Mouse (Mus musculus): ENCODE data around the gene Dock9. TPM values are rescaled to one million over a fixed set of nuclear protein-coding genes. Genes with fewer than 3 reads are reported as not detected.
"Not testable (repeated sequence)": the region's sequence is repeated elsewhere in the genome, so short reads cannot be mapped to it uniquely, and the experiment has no call there.

The Dock9 gene
- polyA plus RNA-seq, 1 experiment from 2014 or later, result 13.7 TPM

GRCm38 (mm10) chr14:121719638-121720601 lies 77.7 kb downstream of the Dock9 start:
- in situ Hi-C loops (cut with MboI; ENCODE audit: low pct_unique_long_range_greater_than_20kb), result no loop called here
- POLR2A ChIA-PET, result no interaction called here
- H3K27me3 ChIP-seq, result no peaks in the 10 kb centered on the region
- ATAC-seq (no peak), DNase-seq (ENCODE audit: low read depth, low spot score) (no peak)
- no peak for TF ChIP-seq CTCF (IDR thresholded peaks at IDR 0.05)
- CTCF ChIA-PET, result interaction anchor here (1.4 kb wide), 1 partner anchor 11 kb away, joined by 3 read pairs; no protein-coding TSS in a partner anchor

- CTCF ChIA-PET; ATAC-seq; POLR2A ChIA-PET; DNase-seq (ENCODE audit: low read depth, low spot score); H3K27me3 ChIP-seq; in situ Hi-C loops (cut with MboI; ENCODE audit: low pct_unique_long_range_greater_than_20kb): not testable (repeated sequence)
These were observed 82.8 kb downstream of the Dock9 start for GRCm38 (mm10) chr14:121714799-121715198.

GRCm38 (mm10) chr14:121714268-121714667 lies 83.4 kb downstream of the Dock9 start:
- no peak for DNase-seq (ENCODE audit: low read depth, low spot score)
- TF ChIP-seq CTCF (IDR thresholded peaks at IDR 0.05), result no peak
- ATAC-seq, result no peak
- no peaks in the 10 kb centered on the region for H3K27me3 ChIP-seq
- ChIA-PET POLR2A (no interaction called here), CTCF (no interaction called here)
- in situ Hi-C loops (cut with MboI; ENCODE audit: low pct_unique_long_range_greater_than_20kb), result no loop called here

- no peak for DNase-seq (ENCODE audit: low read depth, low spot score)
- in situ Hi-C loops (cut with MboI; ENCODE audit: low pct_unique_long_range_greater_than_20kb), result no loop called here
- no peak for ATAC-seq
- no peak for TF ChIP-seq CTCF (IDR thresholded peaks at IDR 0.05)
- ChIA-PET CTCF (interaction anchor here (0.8 kb wide), 1 partner anchor 125 kb away, joined by 3 read pairs; no protein-coding TSS in a partner anchor), POLR2A (no interaction called here)
- H3K27me3 ChIP-seq, result no peaks in the 10 kb centered on the region
These were observed 83.8 kb downstream of the Dock9 start for GRCm38 (mm10) chr14:121713830-121714197.

GRCm38 (mm10) chr14:121713166-121713829 lies 84.3 kb downstream of the Dock9 start:
- ChIA-PET CTCF (interaction anchor here (0.8 to 1.3 kb wide), 2 partner anchors 11 to 124 kb away, joined by 3 read pairs; no protein-coding TSS in a partner anchor), POLR2A (interaction anchor here (0.6 kb wide), 1 partner anchor 28 kb away, joined by 3 read pairs; no protein-coding TSS in a partner anchor)
- no peaks in the 10 kb centered on the region for H3K27me3 ChIP-seq
- ATAC-seq (peak; percentile 80), DNase-seq (ENCODE audit: low read depth, low spot score) (no peak)
- no peak for TF ChIP-seq CTCF (IDR thresholded peaks at IDR 0.05)
- in situ Hi-C loops (cut with MboI; ENCODE audit: low pct_unique_long_range_greater_than_20kb), result no loop called here

- DNase-seq (ENCODE audit: low read depth, low spot score) (no peak), ATAC-seq (no peak)
- POLR2A ChIA-PET, result interaction anchor here (0.6 kb wide), 1 partner anchor 88 kb away, joined by 3 read pairs; no protein-coding TSS in a partner anchor
- CTCF ChIA-PET, result interaction anchor here (1.0 kb wide), 1 partner anchor 33 kb away, joined by 3 read pairs; no protein-coding TSS in a partner anchor
- in situ Hi-C loops (cut with MboI; ENCODE audit: low pct_unique_long_range_greater_than_20kb), result no loop called here
- no peak for TF ChIP-seq CTCF (IDR thresholded peaks at IDR 0.05)
- no peaks in the 10 kb centered on the region for H3K27me3 ChIP-seq
These were observed 86.4 kb downstream of the Dock9 start for GRCm38 (mm10) chr14:121711089-121711826.

- DNase-seq (ENCODE audit: low read depth, low spot score) (no peak), ATAC-seq (no peak)
- in situ Hi-C loops (cut with MboI; ENCODE audit: low pct_unique_long_range_greater_than_20kb), result no loop called here
- ChIA-PET CTCF (no interaction called here), POLR2A (interaction anchor here (0.6 kb wide), 1 partner anchor 834 kb away, joined by 3 read pairs; no protein-coding TSS in a partner anchor)
- no peaks in the 10 kb centered on the region for H3K27me3 ChIP-seq
- TF ChIP-seq CTCF (IDR thresholded peaks at IDR 0.05), result no peak
These were observed 87.5 kb downstream of the Dock9 start for GRCm38 (mm10) chr14:121710130-121710529.

- in situ Hi-C loops (cut with MboI; ENCODE audit: low pct_unique_long_range_greater_than_20kb), result no loop called here
- POLR2A ChIA-PET, result no interaction called here
- H3K27me3 ChIP-seq, result no peaks in the 10 kb centered on the region
- CTCF ChIA-PET, result interaction anchor here (1.1 kb wide), 1 partner anchor 11 kb away, joined by 3 read pairs; no protein-coding TSS in a partner anchor
- no peak for TF ChIP-seq CTCF (IDR thresholded peaks at IDR 0.05)
- ATAC-seq (no peak), DNase-seq (ENCODE audit: low read depth, low spot score) (no peak)
These were observed 89.4 kb downstream of the Dock9 start for GRCm38 (mm10) chr14:121708244-121708643.

GRCm38 (mm10) chr14:121706482-121706901 lies 91.1 kb downstream of the Dock9 start:
- ATAC-seq, result peak; percentile 21
- in situ Hi-C loops (cut with MboI; ENCODE audit: low pct_unique_long_range_greater_than_20kb), result no loop called here

GRCm38 (mm10) chr14:121705644-121706043 lies 92.0 kb downstream of the Dock9 start:
- H3K27me3 ChIP-seq, result no peaks in the 10 kb centered on the region
- ATAC-seq (no peak), DNase-seq (ENCODE audit: low read depth, low spot score) (no peak)
- TF ChIP-seq CTCF (IDR thresholded peaks at IDR 0.05), result no peak
- POLR2A ChIA-PET, result no interaction called here
- in situ Hi-C loops (cut with MboI; ENCODE audit: low pct_unique_long_range_greater_than_20kb), result no loop called here
- CTCF ChIA-PET, result interaction anchor here (0.8 to 1.9 kb wide), 2 partner anchors 19 to 874 kb away, joined by 3 to 5 read pairs; no protein-coding TSS in a partner anchor

More at GRCm38 (mm10) chr14:121706482-121706901, 91.1 kb downstream of the Dock9 start:
- DNase-seq (ENCODE audit: low read depth, low spot score), result no peak
- no peaks in the 10 kb centered on the region for H3K27me3 ChIP-seq
- ChIA-PET POLR2A (no interaction called here), CTCF (interaction anchor here (1.9 kb wide), 1 partner anchor 20 kb away, joined by 5 read pairs; no protein-coding TSS in a partner anchor)
- no peak for TF ChIP-seq CTCF (IDR thresholded peaks at IDR 0.05)
